Mouse (Mus musculus) adrenal gland, adult 2 months (tissue): ENCODE results near the gene Vps37d. TPM values are rescaled to one million over a fixed set of nuclear protein-coding genes. Genes with fewer than 3 reads are reported as not detected.

Experiments used
- DNase-seq: peaks from one replicate; pipeline ENCODE4 v3.0.0; 2021
- long read RNA-seq: library from polyadenylated mRNA; stranded (forward); transcript quantifications from one replicate; pipeline ENCODE4 v2.0.0, GENCODE M21; 2021
- polyA plus RNA-seq: library from polyadenylated mRNA; depleted of rRNA; stranded (reverse); fragments of >200 nt; gene quantifications from 2 replicates; pipeline ENCODE4 v1.2.3, GENCODE M21; 2012; rRNA removed
- total RNA-seq, 2 experiments: library from RNA; stranded (reverse); gene quantifications; 2 replicates each; pipeline ENCODE4 v1.2.3; 2021

The Vps37d gene
- 1 to 10 TPM; 1.4 to 4.5 TPM for total RNA-seq
- polyA plus RNA-seq = 7.4 and 9.7 TPM in 2 replicates
- long read RNA-seq, transcript Vps37d-201 (4 exons, 1,544 nt) = major isoform, 8 of 9 reads
- long read RNA-seq, partial matches to known transcripts = 0 of 9 reads
- long read RNA-seq, other reads (novel, unspliced or antisense) = 0 of 9 reads

DNA sequence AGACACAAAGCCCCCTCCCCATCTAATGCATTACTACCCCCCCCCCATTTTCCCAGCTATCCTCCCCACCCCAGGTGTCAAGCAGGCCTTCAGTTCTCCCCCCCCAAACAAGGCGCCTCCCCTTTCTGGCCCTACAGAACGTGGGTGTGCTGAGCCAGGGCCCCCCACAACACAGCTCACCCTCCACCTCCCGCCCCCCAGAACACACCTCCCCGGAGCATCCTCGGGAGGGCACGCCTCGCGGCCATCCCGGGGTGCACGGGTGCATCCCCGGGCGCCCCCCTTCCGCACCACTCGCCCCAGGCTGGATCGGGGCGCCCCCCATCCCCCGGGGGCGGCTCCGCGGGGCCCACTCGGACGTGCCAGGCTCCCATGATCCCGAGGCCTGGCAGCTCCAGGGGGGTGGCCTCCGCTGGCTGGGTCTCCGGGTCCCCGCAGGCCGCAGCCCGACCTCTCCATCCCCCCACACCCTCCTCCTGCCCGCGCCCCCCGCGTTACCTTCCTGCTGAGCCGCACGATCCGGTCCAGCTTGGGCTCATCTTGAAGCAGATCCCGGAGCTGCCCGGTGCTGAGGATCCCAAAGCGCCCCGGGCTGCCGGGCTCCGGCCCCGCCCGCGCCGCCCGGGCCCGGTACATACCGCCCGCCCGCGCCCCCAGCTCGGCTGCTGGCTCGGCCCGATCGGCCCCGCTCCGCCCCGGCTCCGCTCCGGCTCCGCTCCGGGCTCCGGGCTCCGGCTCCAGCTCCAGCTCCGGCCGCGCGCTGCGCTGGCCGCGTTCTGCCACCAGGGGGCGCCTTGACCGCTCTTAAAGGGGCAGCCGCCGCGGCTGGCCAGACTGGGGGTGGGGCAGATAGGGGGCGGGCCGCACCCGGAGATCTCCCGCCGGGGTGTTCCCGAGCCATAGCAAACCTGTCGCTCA, at the start of gene Vps37d:
Gene Vps37d, minus strand, starts transcription at position 703 of the 918 bp plus-strand sequence.
- peak; percentile 94 for DNase-seq

DNA sequence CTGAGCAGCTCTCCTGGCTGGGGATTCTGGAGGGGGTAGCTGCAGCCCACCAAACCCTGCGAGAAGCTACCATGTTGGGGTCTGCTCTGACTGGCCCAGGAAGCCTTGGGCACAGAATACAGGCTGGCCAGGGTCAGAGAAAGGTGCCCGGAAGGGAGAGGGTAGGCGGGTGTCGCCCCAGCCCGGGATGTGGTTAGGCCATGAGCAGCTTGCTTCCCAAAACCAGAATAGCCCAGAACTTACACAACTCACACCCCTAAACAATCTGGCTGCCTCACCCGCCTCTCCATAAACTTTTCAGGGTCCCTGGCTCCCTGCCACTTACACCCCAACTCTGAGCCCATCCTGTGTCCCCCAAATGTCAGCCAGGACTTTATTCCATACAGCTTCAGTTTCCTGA, 49.6 kb upstream of the Vps37d start:
- no peak for DNase-seq

DNA sequence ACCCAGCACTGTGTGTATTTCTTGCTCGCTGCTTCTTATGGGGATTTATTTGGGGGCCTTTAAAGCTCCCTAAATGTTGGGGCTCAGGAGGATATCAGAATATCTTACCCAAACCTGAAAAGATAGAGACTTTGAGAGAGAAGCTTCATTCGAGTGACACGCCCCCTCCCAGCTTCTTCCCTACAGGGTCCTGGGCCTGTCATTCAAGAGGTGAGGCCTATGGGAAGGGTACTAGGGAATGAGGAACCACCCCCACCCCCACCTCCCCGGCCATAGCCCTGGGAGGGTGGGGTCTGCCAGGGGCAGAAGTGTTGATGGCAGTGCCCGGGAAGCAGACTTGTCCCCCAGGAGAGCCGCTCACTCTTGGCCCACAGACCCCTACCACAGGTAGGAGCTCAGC, 48.1 kb upstream of the Vps37d start:
- DNase-seq = no peak

DNA sequence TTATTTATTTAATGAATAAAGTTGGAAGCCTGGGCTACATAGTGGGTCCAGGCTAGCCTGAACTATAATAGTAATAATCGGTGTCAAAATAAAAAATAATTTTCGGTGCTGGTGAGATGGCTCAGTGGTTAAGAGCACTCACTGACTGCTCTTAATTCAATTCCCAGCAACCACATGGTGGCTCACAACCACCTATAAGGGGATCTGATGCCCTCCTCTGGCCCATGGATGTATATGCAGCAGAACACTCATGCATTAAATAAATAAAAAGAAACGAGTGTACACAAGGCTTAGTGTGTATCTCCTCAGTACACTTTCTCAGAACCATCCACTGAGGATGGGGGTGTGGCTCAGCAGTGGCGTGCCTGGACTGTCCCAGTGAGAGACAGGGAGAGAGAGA, 42.7 kb upstream of the Vps37d start:
- DNase-seq = no peak

DNA sequence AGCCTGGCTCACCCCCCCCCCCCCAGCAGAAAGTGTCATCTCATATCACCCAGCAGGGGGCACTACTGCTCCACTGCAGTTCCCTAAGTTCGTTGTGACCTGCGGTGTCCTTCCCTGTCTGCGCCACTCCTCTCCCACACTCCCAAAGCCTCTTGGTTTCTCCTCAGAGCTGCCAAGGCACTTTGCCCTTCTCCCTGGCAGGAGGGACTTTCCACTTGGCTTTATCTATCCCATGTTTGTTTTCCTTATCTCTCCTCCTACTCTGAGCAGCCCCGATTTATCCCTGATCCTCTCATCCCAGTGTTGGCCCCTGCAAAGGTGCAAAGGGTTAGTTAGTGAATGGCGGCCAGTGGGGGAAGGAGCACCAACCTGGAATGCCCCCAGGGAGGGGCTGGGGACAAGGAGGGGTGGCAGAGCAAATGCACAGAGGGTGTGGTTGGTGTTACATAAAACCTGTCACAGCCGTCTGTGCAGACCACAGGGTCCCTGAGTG, 40.6 kb upstream of the Vps37d start:
- peak; percentile 78 for DNase-seq

DNA sequence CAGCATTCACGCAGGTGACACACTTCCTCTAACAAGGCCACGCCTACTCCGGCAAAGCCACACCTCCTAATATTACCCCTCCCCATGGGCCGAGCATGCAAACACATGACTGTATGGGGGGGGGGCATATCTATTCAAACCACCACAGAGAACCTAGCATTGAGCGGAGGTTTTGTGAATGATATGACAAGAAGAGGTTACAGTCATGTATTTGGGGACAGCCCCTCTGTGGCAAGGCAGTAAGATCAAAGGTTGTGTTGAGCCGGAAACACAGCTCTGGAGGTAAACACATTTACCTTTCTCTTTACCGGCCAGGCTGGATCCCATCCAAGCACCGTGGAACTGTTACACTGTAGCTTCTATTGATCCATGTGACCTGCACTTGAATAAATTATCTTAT, 37.2 kb upstream of the Vps37d start:
- DNase-seq = no peak

DNA sequence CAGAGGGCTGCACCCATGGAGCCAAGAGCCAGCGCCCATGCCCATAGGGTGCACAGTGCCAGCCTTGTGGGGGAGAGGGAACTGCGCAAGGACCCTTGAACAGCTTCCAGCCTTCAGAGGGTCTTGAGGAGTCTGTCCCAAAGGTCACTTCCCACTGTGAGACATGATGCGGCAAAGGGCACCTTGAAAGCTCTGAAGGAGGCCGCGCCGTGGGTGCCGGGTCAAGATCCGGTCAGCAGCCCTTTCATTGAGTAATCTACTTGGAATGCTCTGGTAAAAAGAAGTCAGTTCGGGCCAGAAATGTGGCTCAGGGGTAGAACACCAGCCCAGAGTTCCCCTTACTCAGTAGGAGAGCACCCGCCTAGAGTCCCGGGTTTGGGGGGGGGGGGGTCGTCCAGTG, 35.7 kb upstream of the Vps37d start:
- DNase-seq = no peak

DNA sequence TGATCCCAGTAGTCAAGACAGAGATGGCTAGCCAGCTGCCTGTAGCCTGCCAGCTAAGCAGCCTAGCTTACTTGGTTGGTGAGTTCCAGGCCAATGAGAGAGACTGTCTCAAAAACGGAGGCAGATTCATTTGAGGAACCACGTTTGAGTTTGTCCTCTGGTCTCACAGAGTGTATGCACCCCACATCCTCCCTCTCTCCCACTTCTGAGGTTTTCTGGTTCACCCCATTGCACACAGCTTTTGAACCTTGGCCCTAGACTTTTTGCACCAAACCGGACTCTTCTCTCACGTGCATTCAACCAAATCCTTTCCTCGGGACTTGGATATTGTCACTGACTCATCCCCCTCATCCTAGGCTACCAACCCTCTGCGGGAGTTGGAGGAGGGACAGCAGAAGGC, 31.9 kb upstream of the Vps37d start:
- no peak for DNase-seq

DNA sequence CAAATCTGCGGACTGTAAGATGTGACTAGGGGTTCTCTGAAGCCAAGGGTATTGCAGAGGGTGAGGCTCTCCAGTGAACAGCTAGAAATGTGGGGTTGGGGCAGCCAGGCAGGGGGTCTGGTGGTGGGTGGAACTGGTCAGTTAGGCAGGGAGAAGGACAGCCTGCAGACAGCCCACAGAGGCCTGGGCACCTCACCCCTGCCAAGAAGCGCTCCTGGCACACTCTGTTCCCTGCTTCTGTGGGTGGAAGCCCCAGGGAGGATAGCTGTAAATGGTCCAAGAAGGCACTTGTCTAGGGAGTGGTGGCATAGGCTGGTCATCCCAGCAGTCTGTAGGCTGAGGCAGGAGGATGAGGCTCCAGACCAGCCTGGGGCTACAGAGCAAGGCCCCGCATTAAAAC, 31.4 kb upstream of the Vps37d start:
- peak; percentile 42 for DNase-seq

DNA sequence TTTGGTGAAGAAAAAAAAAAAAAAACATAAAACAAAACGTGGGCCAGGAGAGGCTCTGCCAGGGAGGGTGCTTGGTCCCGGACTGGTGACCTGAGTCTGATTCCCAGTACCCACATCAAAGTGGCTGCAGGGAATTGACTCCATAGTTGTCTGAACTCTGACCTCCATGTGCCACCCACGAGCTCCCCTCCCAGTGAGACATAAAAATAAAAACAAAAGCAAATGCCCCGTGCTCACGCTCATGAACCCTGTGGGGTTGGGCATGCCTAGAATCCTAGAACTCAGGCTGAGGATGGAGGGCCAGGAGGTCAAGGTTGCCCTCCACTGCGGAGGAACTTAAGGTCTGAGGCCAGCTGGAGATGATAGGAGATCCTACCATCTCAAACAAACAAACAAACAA, 31.0 kb upstream of the Vps37d start:
- DNase-seq = peak; percentile 38

DNA sequence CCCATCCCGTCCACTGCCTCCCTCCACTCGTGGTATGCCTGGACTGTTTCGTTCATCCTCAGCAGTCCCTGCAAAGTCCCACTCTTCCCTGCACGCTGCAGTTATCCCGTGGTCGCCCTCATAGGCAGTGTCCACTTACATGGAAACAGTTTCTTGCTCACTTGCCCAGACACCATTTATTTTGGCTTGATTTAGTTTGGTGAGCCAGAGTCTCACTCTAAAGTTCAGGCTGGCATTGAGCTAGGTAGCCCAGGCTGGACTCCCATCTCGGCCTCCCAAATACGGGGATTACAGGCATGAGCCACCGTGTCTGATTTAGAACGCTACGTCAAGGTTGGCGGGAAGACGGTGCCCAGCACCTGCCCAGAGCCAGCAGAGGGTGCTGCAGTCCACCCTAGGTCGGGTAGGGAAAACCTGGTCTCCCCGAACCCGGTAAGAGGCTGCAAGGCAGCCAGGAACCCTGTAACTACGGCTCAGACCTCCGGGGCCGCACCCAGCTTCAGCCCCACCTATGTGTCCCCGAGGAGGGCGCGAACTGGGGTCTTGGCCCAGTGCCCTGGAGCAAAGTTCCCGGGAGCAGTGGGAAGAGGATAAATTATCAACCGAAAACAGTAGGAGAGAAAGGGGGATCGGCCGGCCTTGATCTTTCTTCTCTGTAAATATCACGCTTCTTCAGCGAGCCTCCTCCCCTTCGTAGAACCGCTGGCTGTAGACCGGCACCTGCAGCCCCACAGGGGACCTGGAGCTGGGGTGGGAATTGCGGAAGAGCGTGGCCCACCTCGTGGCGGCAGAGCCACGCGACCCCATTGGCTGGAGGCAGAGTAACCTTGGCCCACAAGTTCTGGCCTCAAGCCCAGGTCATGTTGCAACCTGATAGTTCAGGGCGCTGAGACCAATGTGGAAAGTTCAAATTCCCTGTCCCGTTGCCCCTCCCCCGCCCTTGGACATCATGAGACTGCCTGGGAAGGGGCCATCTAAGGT, 29.7 kb upstream of the Vps37d start:
- peak; percentile 91 for DNase-seq

DNA sequence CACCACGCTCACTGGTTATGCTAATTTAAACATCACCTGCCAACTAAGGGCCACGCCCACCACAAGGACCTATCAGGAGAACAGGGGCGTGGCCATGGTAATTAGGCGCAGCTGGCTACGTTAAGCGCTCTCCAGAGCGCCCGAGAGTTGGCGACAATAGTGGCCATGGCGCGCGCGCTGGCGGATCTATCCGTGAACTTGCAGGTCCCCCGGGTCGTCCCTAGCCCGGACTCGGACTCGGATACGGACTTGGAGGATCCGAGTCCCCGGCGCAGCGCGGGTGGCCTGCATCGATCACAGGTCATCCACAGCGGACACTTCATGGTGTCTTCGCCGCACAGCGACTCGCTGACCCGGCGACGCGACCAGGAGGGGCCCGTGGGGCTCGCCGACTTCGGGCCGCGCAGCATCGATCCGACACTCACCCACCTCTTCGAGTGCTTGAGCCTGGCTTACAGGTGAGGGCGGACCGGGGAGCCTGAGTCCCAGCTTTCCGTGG, 28.7 kb upstream of the Vps37d start:
- peak; percentile 93 for DNase-seq

DNA sequence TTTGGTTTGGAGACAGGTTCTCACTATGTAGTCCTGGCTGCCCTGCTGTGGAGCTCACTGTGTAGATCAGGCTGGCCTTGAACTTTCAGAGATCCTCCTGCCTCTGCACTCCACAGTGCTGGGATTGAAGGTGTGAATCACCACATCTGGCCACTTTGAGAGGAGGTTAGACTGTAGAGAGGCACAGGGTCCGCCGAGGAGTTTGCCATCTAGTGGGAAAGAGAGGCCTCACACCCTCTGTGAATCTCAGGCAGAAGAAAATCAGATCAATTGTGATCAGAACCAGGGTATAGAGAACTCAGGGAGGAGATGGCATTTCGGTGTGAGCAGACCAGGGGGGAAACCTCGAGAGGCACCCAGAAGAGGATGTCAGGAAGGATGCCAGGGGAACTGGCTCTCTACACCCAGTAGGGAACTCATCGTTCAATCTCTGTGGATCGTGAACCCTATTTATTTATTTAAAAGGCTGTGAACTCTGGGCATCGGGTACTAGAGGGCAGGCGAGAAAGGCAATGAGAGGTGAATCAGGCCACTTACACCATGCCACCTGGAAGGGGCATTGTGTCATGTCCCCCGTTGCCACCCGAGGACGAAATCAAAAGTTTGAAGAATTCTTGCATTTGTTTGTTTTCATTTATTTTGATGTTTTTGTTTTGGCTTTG, 26.1 kb upstream of the Vps37d start:
- no peak for DNase-seq

DNA sequence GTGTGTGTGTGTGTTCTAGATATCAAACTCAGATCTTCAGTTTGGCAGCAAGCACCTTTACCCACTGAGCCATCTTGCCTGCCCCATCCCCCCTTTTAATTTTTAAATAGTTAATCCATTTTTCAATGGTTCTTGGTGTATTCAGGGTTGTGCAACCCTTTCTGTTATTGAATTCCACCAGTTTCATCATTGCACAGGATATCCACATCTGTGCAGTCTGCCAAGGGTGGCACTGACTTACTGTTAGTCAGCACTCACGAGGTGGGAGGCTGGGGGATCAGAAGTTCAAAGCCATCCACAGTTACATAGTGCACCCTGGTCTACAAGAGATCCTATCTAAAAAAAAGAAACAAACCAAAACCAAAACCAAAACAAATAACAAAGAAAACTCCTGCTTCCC, 22.9 kb upstream of the Vps37d start:
- DNase-seq = no peak

DNA sequence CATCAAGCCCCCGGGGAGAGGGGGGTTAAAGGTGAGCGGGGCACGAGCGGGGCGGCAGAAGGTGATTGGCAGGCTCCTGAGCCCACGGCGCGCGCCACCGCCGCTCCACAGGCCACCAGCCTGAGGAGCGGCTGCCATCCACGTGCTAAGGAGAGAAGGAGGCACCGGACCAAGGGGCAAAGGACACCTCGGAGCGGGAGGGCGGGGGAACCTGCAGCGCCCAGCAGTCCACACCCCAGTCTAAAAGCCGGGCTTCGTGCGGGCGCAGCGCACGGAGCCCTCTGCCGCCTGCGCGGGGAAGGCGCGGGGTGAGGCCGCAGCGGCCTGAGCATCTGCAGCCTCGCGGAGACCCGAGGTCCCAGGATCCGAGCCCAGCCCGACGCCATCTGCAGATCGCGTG, 11.6 kb upstream of the Vps37d start, which contains the start of gene Mlxipl:
Gene Mlxipl, plus strand, starts transcription at position 238 of the 400 bp plus-strand sequence.
- peak; percentile 29 for DNase-seq

DNA sequence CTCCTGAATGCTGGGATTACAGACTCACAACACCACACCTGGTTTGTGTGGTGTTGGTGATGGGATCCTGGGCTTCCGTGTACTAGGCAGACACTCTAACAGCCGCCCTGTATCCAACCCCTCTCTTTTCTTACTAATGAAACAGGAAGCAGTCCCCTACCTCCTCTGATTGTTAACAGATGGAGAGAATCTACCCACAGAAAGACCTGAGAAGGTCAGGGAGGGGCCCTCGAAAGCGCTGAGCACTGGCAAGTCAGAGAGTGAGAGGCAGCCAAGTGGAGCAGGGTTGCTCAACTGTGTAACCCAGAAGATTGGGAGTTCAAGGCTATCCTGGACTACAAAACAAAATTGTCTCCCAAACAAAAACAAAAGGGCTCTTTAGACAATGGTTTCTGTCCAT, 8.8 kb upstream of the Vps37d start:
- DNase-seq = no peak

DNA sequence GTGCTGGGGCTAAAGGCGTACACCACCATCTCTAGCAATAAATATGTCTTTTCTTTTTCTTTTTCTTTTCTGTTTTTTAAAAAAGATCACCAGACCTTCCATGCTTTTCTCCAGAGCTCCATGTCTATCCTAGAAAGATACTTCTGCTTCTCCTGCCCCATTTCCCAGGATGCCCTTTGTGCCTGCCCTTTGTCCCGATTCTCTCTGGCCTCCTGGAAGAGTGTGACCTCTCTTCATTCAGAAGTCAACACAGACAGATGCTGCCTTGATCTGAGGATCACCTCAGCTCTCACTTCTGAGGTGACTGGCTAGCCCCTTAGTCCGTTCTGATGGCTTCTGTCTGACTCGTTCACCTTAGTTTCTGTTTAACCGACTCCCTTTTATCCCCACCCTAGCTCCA, 2.5 kb upstream of the Vps37d start:
- no peak for DNase-seq

DNA sequence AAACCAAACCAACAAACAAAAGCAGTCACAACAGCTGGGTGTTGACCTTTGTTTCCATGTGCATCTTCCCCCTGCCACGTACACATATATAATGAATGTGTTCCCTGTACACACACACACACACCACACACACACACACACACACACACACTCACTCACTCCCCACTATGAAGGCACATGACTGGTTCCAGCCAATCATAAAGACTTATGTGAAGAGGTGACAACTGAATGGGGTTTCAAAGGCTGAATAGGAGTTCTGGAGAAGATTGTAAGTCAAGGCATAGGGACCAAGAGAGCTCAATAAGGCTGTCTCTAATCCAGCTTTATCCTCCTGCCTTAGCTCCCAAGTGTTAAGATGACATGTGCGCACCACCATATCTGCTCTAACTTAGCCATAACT, 1.5 kb upstream of the Vps37d start:
- DNase-seq = no peak

DNA sequence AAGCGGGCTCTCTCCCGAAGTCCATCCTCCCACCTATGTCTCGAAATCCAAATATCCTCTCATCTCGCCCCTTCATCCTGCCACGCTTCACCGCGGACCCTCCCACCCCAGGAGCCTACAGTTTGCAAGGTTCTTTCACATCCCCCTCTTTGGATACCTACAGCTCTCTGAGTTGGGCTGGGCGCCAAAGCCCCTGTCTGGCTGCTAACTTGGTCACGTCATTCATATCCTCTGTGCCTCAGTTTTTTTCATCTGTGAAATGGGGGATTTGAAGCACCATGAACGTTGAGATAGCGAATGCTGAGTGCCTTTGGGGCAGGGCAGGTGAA, 380 bp upstream of the Vps37d start:
- DNase-seq = no peak

DNA sequence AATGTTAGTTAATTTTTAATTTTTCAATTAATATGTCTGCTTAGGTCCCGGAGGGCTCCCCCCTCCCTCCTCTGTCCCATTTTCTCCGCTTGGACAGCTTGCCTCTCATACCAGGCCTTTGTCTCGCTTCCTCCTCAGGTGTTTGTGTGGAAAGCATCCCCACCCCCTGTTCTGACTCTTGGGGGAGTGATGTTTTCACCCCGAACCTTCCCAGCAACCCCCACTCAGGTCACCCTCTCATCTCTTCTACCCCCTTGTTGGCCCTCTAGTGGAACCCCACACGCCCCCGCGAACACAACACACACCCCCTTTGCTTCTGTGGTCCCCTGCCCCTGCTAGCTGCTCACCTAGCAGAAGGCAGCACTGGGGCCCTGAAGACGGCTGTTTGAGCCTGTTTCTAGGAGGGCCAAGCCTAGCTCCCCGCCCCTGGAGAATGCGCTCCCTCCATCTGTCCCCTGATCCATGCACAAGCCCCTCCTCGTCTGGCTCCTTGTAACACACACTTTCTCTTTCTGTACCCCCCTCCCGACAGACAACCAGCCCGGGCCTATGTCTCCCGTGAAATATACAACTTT, 1.0 kb downstream of the Vps37d start:
- DNase-seq = no peak

DNA sequence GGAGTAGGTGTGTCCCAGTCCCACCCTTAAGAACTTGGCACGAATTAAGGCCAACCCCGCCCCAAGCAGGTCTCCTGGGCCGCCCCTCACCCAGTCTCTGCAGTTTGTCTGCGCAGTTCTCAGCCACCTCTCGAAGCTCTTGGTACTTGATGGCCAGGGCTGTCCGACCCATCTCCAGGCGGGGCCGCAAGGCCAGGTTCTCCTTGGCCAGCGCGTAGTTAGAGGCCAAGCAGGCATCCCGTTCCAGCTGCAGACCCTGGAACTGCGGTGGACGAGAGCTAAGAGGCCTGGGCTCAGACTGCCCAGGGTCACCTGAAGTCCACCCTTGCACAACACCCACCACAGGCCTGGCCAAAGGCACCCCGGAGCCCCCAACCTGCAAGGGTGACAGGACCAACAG, 1.7 kb downstream of the Vps37d start:
- DNase-seq = no peak
